Mouse (Mus musculus): ENCODE measurements at regions not wholly inside any gene's neighbourhood (a gene's known extent, or its start where the extent isn't known, plus 50 kb on each side); places are given as distances from the start of the nearest gene placed in this dataset.

DNA sequence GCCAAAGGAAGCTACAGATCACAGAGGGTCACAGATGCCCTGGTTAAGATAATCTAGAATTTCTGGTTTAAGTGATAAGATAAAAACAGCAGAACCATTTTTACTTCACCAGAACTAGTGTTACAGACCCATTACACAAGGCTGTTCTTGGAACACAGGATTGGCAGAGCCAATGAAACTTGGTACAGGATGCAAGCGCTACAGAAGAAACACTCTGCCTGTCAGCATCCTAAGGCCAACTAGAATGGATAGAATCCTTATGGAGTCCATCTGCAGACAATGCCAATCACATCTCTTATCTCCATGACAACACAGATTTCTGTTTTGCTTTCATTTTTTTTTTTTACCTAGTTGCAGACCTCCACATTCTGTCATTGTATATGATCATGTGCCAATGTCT, 759.4 kb upstream of the Stxbp6 start:
- Histone ChIP-seq H3K27ac (no peak overlapping the region), H3K9me3 (replicated peaks) (0 out of 2 replicates have a peak, but pooled peaks cover 5% of the 10 kb centered on the region), H3K4me3 (no peak overlapping the region), H3K9ac (no peak overlapping the region), H3K36me3 (ENCODE audit: poor library complexity, severe bottlenecking) (no peaks in the 10 kb centered on the region), H3K4me2 (no peak overlapping the region), H3K27me3 (no peaks in the 10 kb centered on the region), H3K4me1 (no peaks in the 10 kb centered on the region; the same call in 1 of the 2 replicates)
- peak; percentile 51 for ATAC-seq
- 83% methylated on average over 1 of the region's 1 CpGs for WGBS

DNA sequence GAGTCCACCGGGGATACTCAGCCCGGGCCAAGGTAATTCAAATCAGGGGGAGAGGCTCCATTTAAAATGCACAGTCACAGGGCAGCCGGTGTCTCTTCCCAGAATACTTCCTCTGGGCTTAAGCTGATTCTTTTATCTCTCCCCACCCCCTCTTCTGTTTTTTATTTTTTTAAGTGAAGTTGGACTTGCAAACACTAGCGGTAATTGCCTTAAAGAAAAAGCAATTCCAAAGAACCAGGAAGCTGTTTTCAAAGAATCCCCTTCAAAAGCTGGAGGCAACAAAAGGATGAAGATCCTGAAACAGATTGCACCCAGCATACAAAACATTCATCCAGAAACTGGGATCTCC, 758.9 kb upstream of the Stxbp6 start:
- Histone ChIP-seq H3K27ac (no peak overlapping the region), H3K27me3 (no peaks in the 10 kb centered on the region), H3K4me2 (no peak overlapping the region), H3K4me1 (no peaks in the 10 kb centered on the region; the same call in 1 of the 2 replicates), H3K9ac (no peak overlapping the region), H3K4me3 (no peak overlapping the region), H3K36me3 (ENCODE audit: poor library complexity, severe bottlenecking) (no peaks in the 10 kb centered on the region), H3K9me3 (replicated peaks) (0 out of 2 replicates have a peak, but pooled peaks cover 5% of the 10 kb centered on the region)
- 0 out of 2 replicates have a peak, but pooled peaks have one; percentile 53 for ATAC-seq
- WGBS, result 4% methylated on average over 4 of the region's 4 CpGs

DNA sequence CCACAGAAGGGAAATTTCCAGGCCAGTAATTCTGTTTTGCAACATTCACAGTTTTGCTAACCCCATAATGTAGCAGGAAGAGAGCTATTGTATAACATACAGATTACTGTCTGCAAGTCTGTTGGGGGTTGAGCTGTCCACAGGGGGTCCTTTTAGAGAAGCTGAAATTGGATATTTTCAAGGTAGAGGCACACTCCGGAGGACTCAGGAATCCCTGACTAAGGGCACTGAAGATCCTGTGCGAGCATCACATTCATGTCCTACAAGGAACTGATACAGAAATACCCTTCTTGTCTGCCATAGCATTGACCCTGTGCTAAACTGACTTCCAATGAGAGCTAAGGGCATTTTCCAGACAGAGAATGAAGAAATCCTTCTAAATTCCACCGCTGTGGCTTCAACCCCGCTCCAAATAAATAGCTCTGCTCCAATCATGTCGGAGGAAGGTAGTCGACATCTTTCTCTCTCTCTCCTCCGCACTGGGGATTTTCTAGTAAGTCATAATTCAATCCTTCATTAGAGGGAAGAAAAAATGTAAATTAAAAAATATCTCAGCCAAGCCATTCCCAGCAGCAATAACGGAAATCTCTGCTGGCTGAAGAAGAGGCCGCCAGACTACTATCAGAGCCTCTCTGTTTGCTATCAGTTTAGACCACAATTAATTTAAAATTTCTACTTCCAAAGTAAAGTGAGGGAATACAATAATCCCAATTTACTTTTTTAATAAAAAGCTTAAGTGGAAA, 758.3 kb upstream of the Stxbp6 start:
- no peak overlapping the region for H3K9ac ChIP-seq
- no peak overlapping the region for H3K27ac ChIP-seq
- ATAC-seq, result peak; percentile 13; the same call in 1 of the 2 replicates
- H3K4me2 ChIP-seq, result no peak overlapping the region
- H3K27me3 ChIP-seq, result no peaks in the 10 kb centered on the region
- WGBS, result 39% methylated on average over 9 of the region's 9 CpGs
- H3K36me3 ChIP-seq (ENCODE audit: poor library complexity, severe bottlenecking), result no peaks in the 10 kb centered on the region
- 0 out of 2 replicates have a peak, but pooled peaks cover 5% of the 10 kb centered on the region for H3K9me3 ChIP-seq (replicated peaks)
- no peak overlapping the region for H3K4me3 ChIP-seq
- no peaks in the 10 kb centered on the region; the same call in 1 of the 2 replicates for H3K4me1 ChIP-seq

DNA sequence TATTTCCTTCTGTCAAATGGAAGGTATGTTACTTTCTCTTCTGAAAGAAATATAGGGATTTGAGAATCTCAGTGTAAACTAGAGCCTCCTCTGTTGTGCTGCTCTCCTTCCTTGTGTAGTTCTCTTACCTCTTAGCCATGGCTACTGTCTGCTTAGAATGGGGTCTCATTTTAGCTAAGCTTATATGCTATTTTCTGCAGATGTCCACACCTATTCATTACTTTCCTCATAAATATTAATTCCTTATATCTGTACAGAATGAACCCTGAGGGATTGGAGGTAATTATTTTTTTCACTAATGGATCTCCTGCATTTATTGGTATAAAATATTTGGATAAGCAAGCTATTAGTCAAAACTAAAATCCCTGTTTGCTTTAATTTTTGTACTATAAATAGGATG, 750.4 kb upstream of the Stxbp6 start:
- no peaks in the 10 kb centered on the region for H3K4me1 ChIP-seq
- ATAC-seq, result no peak
- H3K36me3 ChIP-seq (ENCODE audit: poor library complexity, severe bottlenecking), result no peaks in the 10 kb centered on the region
- no peaks in the 10 kb centered on the region for H3K27me3 ChIP-seq
- H3K9ac ChIP-seq, result no peak overlapping the region
- no peak overlapping the region for H3K4me2 ChIP-seq
- no peak overlapping the region for H3K4me3 ChIP-seq
- no peak overlapping the region for H3K27ac ChIP-seq
- no peaks in the 10 kb centered on the region for H3K9me3 ChIP-seq (replicated peaks)
